Comparison of ENCODE assay signal across 24 mouse cellular contexts in the genomic region with DNA sequence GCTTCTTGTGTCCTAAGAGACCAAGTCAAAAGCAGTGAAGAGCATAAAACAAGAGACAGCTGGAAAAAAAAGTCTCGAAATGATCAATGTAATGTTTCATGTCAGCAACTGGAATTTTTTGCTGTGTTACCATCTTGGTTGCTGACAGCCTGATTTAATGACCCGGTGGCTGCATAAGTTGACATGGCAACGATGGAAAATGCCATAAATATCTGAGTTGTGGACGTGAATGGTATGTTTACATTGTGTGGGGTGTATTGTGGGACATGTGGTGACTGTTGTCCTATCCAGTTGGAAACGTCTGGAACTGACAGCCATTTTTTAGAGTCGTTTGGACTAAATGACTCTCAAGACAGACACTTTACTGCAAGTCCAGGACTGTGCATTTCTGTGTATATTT.
DNase-seq lines count a peak whose midpoint lies in the region; ATAC-seq lines count a peak whose summit lies in the region.
"Had no signal": no experiment of that assay in that cellular context is flagged by ENCODE, and none has a peak within 500 bp of the region (broad histone marks: within the 10 kb centered on the region; RNA-seq: fewer than 3 reads in every experiment).

No protein-coding gene starts in this region.

- H3K9ac ChIP-seq in midbrain, embryonic 11.5 days (ENCODE audit: low read length): no peak overlapping the region
- H3K9ac ChIP-seq in midbrain, embryonic 13.5 days (replicated peaks): no peak overlapping the region
- H3K9ac ChIP-seq: embryonic facial prominence, embryonic 13.5 days; forebrain, embryonic 12.5 days; heart, embryonic 15.5 days; hindbrain, embryonic 13.5 days had no signal

- DNase-seq in embryo, embryonic 10 days (ENCODE audit: low spot score): peak; percentile 14
- DNase-seq in embryo, embryonic 9.5 days (ENCODE audit: extremely low spot score): no peak
- DNase-seq in midbrain, embryonic 11.5 days (ENCODE audit: low spot score, missing footprints): peak; percentile 81
- peak; percentile 28 for DNase-seq in embryo, embryonic 10.5 days (ENCODE audit: low spot score)
- no peak for DNase-seq in ovary, postnatal 14 days (ENCODE audit: low spot score)
- no peak for DNase-seq in right cerebral cortex, postnatal 4 days
- DNase-seq: adrenal gland, adult 2 months; adrenal gland, postnatal 25 days; cerebellum, adult 18-20 months; cerebellum, adult 9-11 months; cerebellum, postnatal 36 days; gastrocnemius, postnatal 14 days; heart, adult 2 months; heart, postnatal 14 days had no signal

- H3K4me2 ChIP-seq in midbrain, embryonic 11.5 days: no peak overlapping the region
- H3K4me2 ChIP-seq in midbrain, embryonic 13.5 days (replicated peaks): no peak overlapping the region
- H3K4me2 ChIP-seq: embryonic facial prominence, embryonic 13.5 days; forebrain, embryonic 12.5 days; heart, embryonic 11.5 days; heart, embryonic 15.5 days; hindbrain, embryonic 13.5 days had no signal

- H3K36me3 ChIP-seq in midbrain, embryonic 11.5 days (ENCODE audit: control insufficient read depth, insufficient read depth, low read length): no peaks in the 10 kb centered on the region
- no peaks in the 10 kb centered on the region for H3K36me3 ChIP-seq in midbrain, embryonic 13.5 days
- H3K36me3 ChIP-seq: embryonic facial prominence, embryonic 13.5 days; forebrain, embryonic 12.5 days; heart, embryonic 15.5 days; hindbrain, embryonic 13.5 days had no signal

- no peaks in the 10 kb centered on the region for H3K9me3 ChIP-seq in midbrain, embryonic 11.5 days (ENCODE audit: control insufficient read depth, low read length)
- no peaks in the 10 kb centered on the region for H3K9me3 ChIP-seq in midbrain, embryonic 13.5 days
- H3K9me3 ChIP-seq: embryonic facial prominence, embryonic 13.5 days; forebrain, embryonic 12.5 days; heart, embryonic 15.5 days; hindbrain, embryonic 13.5 days had no signal

- no peak for ATAC-seq in midbrain, embryonic 11.5 days (ENCODE audit: low FRiP score)
- ATAC-seq in midbrain, embryonic 13.5 days: no peak
- ATAC-seq: activated CD4-positive, CD25-positive, alpha-beta regulatory T cell, adult 4 months; forebrain, embryonic 16.5 days; hindbrain, postnatal 0 days; Patski had no signal

- H3K27me3 ChIP-seq in midbrain, embryonic 11.5 days (ENCODE audit: control insufficient read depth, insufficient read depth, low read length): no peaks in the 10 kb centered on the region
- no peaks in the 10 kb centered on the region for H3K27me3 ChIP-seq in midbrain, embryonic 13.5 days
- H3K27me3 ChIP-seq: forebrain, embryonic 12.5 days; heart, embryonic 15.5 days; Patski had no signal

- H3K4me1 ChIP-seq in midbrain, embryonic 11.5 days (ENCODE audit: control insufficient read depth, insufficient read depth, low read length): no peaks in the 10 kb centered on the region
- H3K4me1 ChIP-seq in midbrain, embryonic 13.5 days (replicated peaks): no peaks in the 10 kb centered on the region
- H3K4me1 ChIP-seq: embryonic facial prominence, embryonic 13.5 days; forebrain, embryonic 12.5 days; heart, embryonic 15.5 days; hindbrain, embryonic 13.5 days had no signal

- H3K27ac ChIP-seq in midbrain, embryonic 11.5 days (ENCODE audit: low read depth, low read length): no peak overlapping the region
- H3K27ac ChIP-seq in midbrain, embryonic 13.5 days: no peak overlapping the region
- H3K27ac ChIP-seq: embryonic facial prominence, embryonic 13.5 days; forebrain, embryonic 12.5 days; heart, adult 2 months; heart, embryonic 15.5 days; hindbrain, embryonic 13.5 days; hindbrain, postnatal 0 days had no signal

- no peak overlapping the region for H3K4me3 ChIP-seq in midbrain, embryonic 11.5 days (ENCODE audit: low read depth, low read length)
- no peak overlapping the region for H3K4me3 ChIP-seq in midbrain, embryonic 13.5 days (replicated peaks)
- H3K4me3 ChIP-seq: embryonic facial prominence, embryonic 13.5 days; forebrain, embryonic 12.5 days; heart, adult 2 months; heart, embryonic 15.5 days; hindbrain, embryonic 13.5 days had no signal

- WGBS in midbrain, embryonic 11.5 days: 56% methylated on average over 6 of the region's 6 CpGs
- WGBS in midbrain, embryonic 13.5 days: 56% methylated on average over 6 of the region's 6 CpGs

Comparison
In these comparisons a context has a peak if more than half of its experiments do, and no peak if none do; other contexts are left out.
1. DNase-seq: peak in embryo, embryonic 10 days (single experiment), midbrain, embryonic 11.5 days (single experiment) and embryo, embryonic 10.5 days (single experiment); none in embryo, embryonic 9.5 days (single experiment), ovary, postnatal 14 days (single experiment) and right cerebral cortex, postnatal 4 days (single experiment).